Comparison of ENCODE assay signal across 8 mouse cellular contexts in genomic region chr15:79141566-79141917, GRCm38 (mm10). TPM values are rescaled to one million over a fixed set of nuclear protein-coding genes. Genes with fewer than 3 reads are reported as not detected.
A peak's percentile ranks its signal among the peaks of the same experiment; 100 is the strongest.
DNase-seq lines count a peak whose midpoint lies in the region; ATAC-seq and TF ChIP-seq lines count a peak whose summit lies in the region.

No protein-coding gene starts in this region.

- no peak for TF ChIP-seq CTCF in kidney, adult 2 months (conservative IDR thresholded peaks at IDR 0.05; ENCODE audit: insufficient read depth, insufficient read length, low read depth, low read length)
- no peak for TF ChIP-seq CTCF in cortical plate, adult 2 months (IDR thresholded peaks at IDR 0.05; ENCODE audit: extremely low read depth, insufficient read depth, low read length)

- H3K9me3 ChIP-seq in intestine, embryonic 15.5 days = no peaks in the 10 kb centered on the region

- under 1% methylated on average over 7 of the region's 7 CpGs for WGBS in kidney, adult 2 months
- WGBS in intestine, embryonic 15.5 days = under 1% methylated on average over 7 of the region's 7 CpGs

- H3K79me2 ChIP-seq in myocyte (ENCODE audit: control insufficient read depth, insufficient read depth) = peaks cover 21% of the 10 kb centered on the region

- no peaks in the 10 kb centered on the region; the same call in 1 of the 2 replicates for H3K4me1 ChIP-seq in kidney, adult 2 months (ENCODE audit: control insufficient read depth, insufficient read depth, low read length)
- no peaks in the 10 kb centered on the region for H3K4me1 ChIP-seq in cortical plate, adult 2 months (ENCODE audit: control insufficient read depth, insufficient read depth, low read length)
- H3K4me1 ChIP-seq in intestine, embryonic 15.5 days (replicated peaks) = peaks cover 8% of the 10 kb centered on the region; the same call in 1 of the 2 replicates

- H3ac ChIP-seq in myocyte (ENCODE audit: control insufficient read depth, insufficient read length) = peak overlapping the region; percentile 38

- no peaks in the 10 kb centered on the region for H3K36me3 ChIP-seq in kidney, adult 2 months (ENCODE audit: control insufficient read depth, insufficient read depth, low read length)
- peaks cover 10% of the 10 kb centered on the region for H3K36me3 ChIP-seq in intestine, embryonic 15.5 days
- no peaks in the 10 kb centered on the region for H3K36me3 ChIP-seq in myocyte (ENCODE audit: control insufficient read depth, insufficient read depth)

- peak overlapping the region; percentile 87 for H3K4me3 ChIP-seq in kidney, adult 2 months (ENCODE audit: insufficient read depth, low read depth, low read length)
- H3K4me3 ChIP-seq in cortical plate, adult 2 months (ENCODE audit: insufficient read depth, low read length) = peak overlapping the region; percentile 63
- H3K4me3 ChIP-seq in intestine, embryonic 15.5 days (replicated peaks) = peak overlapping the region; percentile 90
- peak overlapping the region; percentile 85 for H3K4me3 ChIP-seq in myocyte

- no peak for TF ChIP-seq POLR2A in kidney, adult 2 months (IDR thresholded peaks at IDR 0.05; ENCODE audit: low read depth, low read length)
- TF ChIP-seq POLR2A in cortical plate, adult 2 months (IDR thresholded peaks at IDR 0.05; ENCODE audit: extremely low read depth, insufficient read depth, low read length) = no peak
- no peak for TF ChIP-seq POLR2A in myocyte (IDR thresholded peaks at IDR 0.05; ENCODE audit: insufficient read length, low read depth)

- no peak overlapping the region for H3K27ac ChIP-seq in kidney, adult 2 months (ENCODE audit: insufficient read depth, low read depth, low read length)
- H3K27ac ChIP-seq in cortical plate, adult 2 months (ENCODE audit: insufficient read depth, low read length) = no peak overlapping the region
- H3K27ac ChIP-seq in intestine, embryonic 15.5 days = peak overlapping the region; percentile 48

- H3K9ac ChIP-seq in intestine, embryonic 15.5 days = peak overlapping the region; percentile 89

- peak overlapping the region; percentile 85 for H3K4me2 ChIP-seq in intestine, embryonic 15.5 days (replicated peaks)
- H3K4me2 ChIP-seq in myocyte (ENCODE audit: low read depth) = peak overlapping the region; percentile 78

- ATAC-seq in intestine, embryonic 15.5 days = peak; percentile 45

- H3K27me3 ChIP-seq in kidney, adult 2 months (replicated peaks; ENCODE audit: control insufficient read depth, insufficient read depth, low read length) = no peaks in the 10 kb centered on the region
- no peaks in the 10 kb centered on the region for H3K27me3 ChIP-seq in intestine, embryonic 15.5 days (replicated peaks)
- H3K27me3 ChIP-seq in myocyte (ENCODE audit: control insufficient read depth, insufficient read depth, insufficient read length) = no peaks in the 10 kb centered on the region

- no peak for DNase-seq in kidney, adult 2 months
- no peak for DNase-seq in kidney, postnatal 25 days
- no peak for DNase-seq in retina, embryonic 14.5 days (ENCODE audit: low spot score)
- DNase-seq in adrenal gland, postnatal 14 days = no peak
- DNase-seq in spleen, postnatal 4 days (ENCODE audit: low spot score in 2 of 2) = no peak

TF ChIP-seq in myocyte, 11 proteins besides CTCF, POLR2A, EP300 and RAD21:
- TF ChIP-seq POLR2AphosphoS2 (IDR thresholded peaks at IDR 0.05; ENCODE audit: insufficient read length, low read depth) = no peak
- no peak for TF ChIP-seq TCF12 (IDR thresholded peaks at IDR 0.05; ENCODE audit: insufficient read depth, poor library complexity, severe bottlenecking)
- TF ChIP-seq USF1 (IDR thresholded peaks at IDR 0.05; ENCODE audit: low read depth) = no peak
- no peak for TF ChIP-seq CEBPB (IDR thresholded peaks at IDR 0.05; ENCODE audit: insufficient read depth, poor library complexity, severe bottlenecking)
- TF ChIP-seq REST (IDR thresholded peaks at IDR 0.05; ENCODE audit: insufficient read depth, insufficient read length) = no peak
- no peak for TF ChIP-seq MYOD1 (IDR thresholded peaks at IDR 0.05; ENCODE audit: control insufficient read depth in 1 of 3, insufficient read length in 2 of 3, low read depth in 2 of 3)
- no peak for TF ChIP-seq MAX (IDR thresholded peaks at IDR 0.05; ENCODE audit: low read depth)
- TF ChIP-seq E2F4 (IDR thresholded peaks at IDR 0.05; ENCODE audit: insufficient read depth) = no peak
- no peak for TF ChIP-seq MYOG (IDR thresholded peaks at IDR 0.05; ENCODE audit: control insufficient read depth in 1 of 3, insufficient read depth in 1 of 3, insufficient read length in 2 of 3, low read depth in 2 of 3)
- TF ChIP-seq SRF (IDR thresholded peaks at IDR 0.05; ENCODE audit: control insufficient read depth, insufficient read length, low read depth) = no peak
- no peak for TF ChIP-seq TCF3 (IDR thresholded peaks at IDR 0.05; ENCODE audit: insufficient read length, low read depth)

RNA-seq across cellular contexts. Expression of gene 1700088E04Rik, which starts 0.5 kb away (rescaled TPM):
- 18.8 and 19.6 TPM in 2 replicates for polyA plus RNA-seq in kidney, adult 2 months (2012; rRNA removed)
- polyA plus RNA-seq in cortical plate, adult 2 months (2012; rRNA removed) = 16.5 and 17.1 TPM in 2 replicates
- 4.5 and 5.7 TPM in 2 replicates for polyA plus RNA-seq in intestine, embryonic 15.5 days (2015; fragmentation: Nextera tagmentation; extraction: Ambion mirVana)
- 15.2 TPM for polyA plus RNA-seq in myocyte (2012; fragmentation: generic; extraction: Trizol)
- total RNA-seq in adrenal gland, postnatal 14 days (2021) = 4.4 and 4.7 TPM in 2 replicates

RNA-seq across cellular contexts. Expression of gene Polr2f, which starts 0.7 kb away (rescaled TPM):
- 50.3 and 74.9 TPM in 2 replicates for polyA plus RNA-seq in kidney, adult 2 months (2012; rRNA removed)
- 131 and 134 TPM in 2 replicates for polyA plus RNA-seq in cortical plate, adult 2 months (2012; rRNA removed)
- polyA plus RNA-seq in intestine, embryonic 15.5 days (2015; fragmentation: Nextera tagmentation; extraction: Ambion mirVana) = 311 and 328 TPM in 2 replicates
- 388 TPM for polyA plus RNA-seq in myocyte (2012; fragmentation: generic; extraction: Trizol)
- 110 and 127 TPM in 2 replicates for total RNA-seq in adrenal gland, postnatal 14 days (2021)

RNA-seq across cellular contexts. Expression of gene Sox10, which starts 23.5 kb away (rescaled TPM):
- 0.75 and 1.2 TPM in 2 replicates for polyA plus RNA-seq in kidney, adult 2 months (2012; rRNA removed)
- 60.8 and 69.3 TPM in 2 replicates for polyA plus RNA-seq in cortical plate, adult 2 months (2012; rRNA removed)
- 7.9 and 8.2 TPM in 2 replicates for polyA plus RNA-seq in intestine, embryonic 15.5 days (2015; fragmentation: Nextera tagmentation; extraction: Ambion mirVana)
- not detected for polyA plus RNA-seq in myocyte (2012; fragmentation: generic; extraction: Trizol)
- 2.3 and 3.3 TPM in 2 replicates for total RNA-seq in adrenal gland, postnatal 14 days (2021)

RNA-seq across cellular contexts. Expression of gene Micall1, which starts 32.8 kb away (rescaled TPM):
- polyA plus RNA-seq in kidney, adult 2 months (2012; rRNA removed) = 23.3 and 24.5 TPM in 2 replicates
- 25.0 and 27.6 TPM in 2 replicates for polyA plus RNA-seq in cortical plate, adult 2 months (2012; rRNA removed)
- 8.3 TPM in 2 replicates for polyA plus RNA-seq in intestine, embryonic 15.5 days (2015; fragmentation: Nextera tagmentation; extraction: Ambion mirVana)
- polyA plus RNA-seq in myocyte (2012; fragmentation: generic; extraction: Trizol) = 18.0 TPM
- 34.3 and 41.0 TPM in 2 replicates for total RNA-seq in adrenal gland, postnatal 14 days (2021)
